Mouse (Mus musculus) ES-Bruce4 (cell line): Measurements from ENCODE around the gene Ap5b1. TPM values are rescaled to one million over a fixed set of nuclear protein-coding genes. Genes with fewer than 3 reads are reported as not detected.
A peak's percentile ranks its signal among the peaks of the same experiment; 100 is the strongest.

ENCODE experiments used
- H3K27ac ChIP-seq: 2 replicates; pipeline ENCODE4 v1.5.1; 2012; ENCODE audit warnings: low read length, inconsistent platforms; ENCODE audit not compliant: insufficient read depth
- H3K27me3 ChIP-seq: 2 replicates; pipeline ENCODE4 v1.6.1; 2012; ENCODE audit warnings: mild to moderate bottlenecking, low read length, inconsistent platforms; ENCODE audit not compliant: control insufficient read depth, poor library complexity, insufficient read depth, severe bottlenecking
- H3K36me3 ChIP-seq: 2 replicates; pipeline ENCODE4 v1.6.1; 2012; ENCODE audit warnings: inconsistent platforms, mild to moderate bottlenecking, low read length, moderate library complexity; ENCODE audit not compliant: control insufficient read depth, poor library complexity, insufficient read depth, severe bottlenecking
- H3K4me1 ChIP-seq: one replicate; pipeline ENCODE4 v1.8.1; 2011; ENCODE audit warnings: low read length; ENCODE audit not compliant: control insufficient read depth, insufficient read depth
- H3K4me3 ChIP-seq: 2 replicates; pipeline ENCODE4 v1.5.1; 2011; ENCODE audit warnings: low read depth, mild to moderate bottlenecking, low read length
- H3K9ac ChIP-seq: 2 replicates; pipeline ENCODE4 v1.6.1; 2012; ENCODE audit warnings: low read depth, mild to moderate bottlenecking, inconsistent platforms; ENCODE audit not compliant: poor library complexity, severe bottlenecking
- H3K9me3 ChIP-seq: replicated peaks from 2 replicates; pipeline ENCODE4 v1.6.1; 2012; ENCODE audit warnings: mild to moderate bottlenecking, low read length, inconsistent platforms; ENCODE audit not compliant: control insufficient read depth, poor library complexity, insufficient read depth, severe bottlenecking
- CTCF ChIP-seq: IDR thresholded peaks from one replicate; pipeline ENCODE4 v1.8.1; 2011; ENCODE audit warnings: low read depth, low read length
- EP300 ChIP-seq: IDR thresholded peaks from 2 replicates; pipeline ENCODE4 v1.6.1; 2011; ENCODE audit warnings: low read depth, low read length; ENCODE audit not compliant: insufficient read depth
- POLR2A ChIP-seq: IDR thresholded peaks from one replicate; pipeline ENCODE4 v1.8.1; 2011; ENCODE audit warnings: low read length; ENCODE audit not compliant: insufficient read depth
- polyA plus RNA-seq: library from polyadenylated mRNA; stranded (reverse); fragments of >200 nt; gene quantifications from 2 replicates; pipeline ENCODE4 v1.2.4, GENCODE M21; 2011; ENCODE audit warnings: low read depth; ENCODE audit not compliant: missing spikeins, insufficient read depth, insufficient read length

Gene Ap5b1
- 1.9 TPM in 2 replicates for polyA plus RNA-seq

GRCm38 (mm10) chr19:5567534-5568469 is at the start of gene Ap5b1:
Gene Ap5b1 (plus strand): TSS chr19:5568025.
- H3K4me1 ChIP-seq = no peaks in the 10 kb centered on the region
- TF ChIP-seq EP300 (no peak; the same call in 1 of the 2 replicates), CTCF (peak; percentile 87), POLR2A (no peak)
- no peaks in the 10 kb centered on the region for H3K36me3 ChIP-seq
- H3K4me3 ChIP-seq = peak within 1 kb of the TSS; percentile 78
- no peaks in the 10 kb centered on the region for H3K9me3 ChIP-seq
- H3K27me3 ChIP-seq = no peaks in the 10 kb centered on the region
- H3K9ac ChIP-seq = peak within 1 kb of the TSS; percentile 61
- peak within 1 kb of the TSS; percentile 66 for H3K27ac ChIP-seq

DNA sequence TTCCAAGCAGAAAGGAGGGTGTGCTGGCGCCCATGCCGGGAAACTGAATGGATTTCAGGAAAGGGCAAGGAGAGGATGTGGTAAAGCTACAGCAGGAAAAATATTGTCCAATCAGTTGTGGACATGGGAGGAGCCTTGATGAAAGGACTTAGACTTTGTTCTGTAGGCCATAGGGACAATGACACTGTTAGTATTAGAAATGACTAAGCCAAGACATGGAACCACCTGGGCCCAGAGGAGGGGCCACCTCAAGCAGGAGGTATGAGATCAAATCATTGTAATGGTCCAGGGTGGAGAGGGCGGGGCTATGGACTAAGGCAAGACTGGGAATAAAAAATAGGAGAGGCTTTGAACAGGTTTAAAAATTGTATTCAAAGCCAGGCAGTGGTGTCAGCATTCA is 49.1 kb upstream of the Ap5b1 start:
- no peaks in the 10 kb centered on the region for H3K27me3 ChIP-seq
- TF ChIP-seq POLR2A (no peak), EP300 (no peak), CTCF (no peak)
- no peaks in the 10 kb centered on the region for H3K36me3 ChIP-seq
- H3K9me3 ChIP-seq = no peaks in the 10 kb centered on the region
- H3K4me3 ChIP-seq = no peak overlapping the region
- H3K4me1 ChIP-seq = no peaks in the 10 kb centered on the region
- H3K27ac ChIP-seq = no peak overlapping the region
- H3K9ac ChIP-seq = no peak overlapping the region

- no peak for TF ChIP-seq CTCF
- no peak for TF ChIP-seq EP300
- no peak for TF ChIP-seq POLR2A
- Histone ChIP-seq H3K4me1 (peaks cover 2% of the 10 kb centered on the region), H3K27me3 (no peaks in the 10 kb centered on the region), H3K4me3 (no peak overlapping the region), H3K9me3 (no peaks in the 10 kb centered on the region), H3K9ac (no peak overlapping the region), H3K27ac (no peak overlapping the region), H3K36me3 (no peaks in the 10 kb centered on the region)
Measured at GRCm38 (mm10) chr19:5525204-5525603, 42.6 kb upstream of the Ap5b1 start.

- Histone ChIP-seq H3K27me3 (no peaks in the 10 kb centered on the region), H3K36me3 (no peaks in the 10 kb centered on the region), H3K4me1 (peaks cover 2% of the 10 kb centered on the region), H3K9me3 (no peaks in the 10 kb centered on the region), H3K9ac (no peak overlapping the region), H3K27ac (no peak overlapping the region), H3K4me3 (no peak overlapping the region)
- peak; percentile 99 for TF ChIP-seq CTCF
- TF ChIP-seq EP300 = peak; percentile 83
- TF ChIP-seq POLR2A = no peak
Measured at GRCm38 (mm10) chr19:5529325-5530137, 38.3 kb upstream of the Ap5b1 start.

- Histone ChIP-seq H3K9me3 (no peaks in the 10 kb centered on the region), H3K4me3 (no peak overlapping the region), H3K36me3 (no peaks in the 10 kb centered on the region), H3K27me3 (no peaks in the 10 kb centered on the region), H3K4me1 (peaks cover 2% of the 10 kb centered on the region), H3K27ac (no peak overlapping the region), H3K9ac (no peak overlapping the region)
- no peak for TF ChIP-seq POLR2A
- TF ChIP-seq EP300 = no peak
- TF ChIP-seq CTCF = no peak
Measured at GRCm38 (mm10) chr19:5530138-5530524, 37.7 kb upstream of the Ap5b1 start.
